Mouse (Mus musculus) midbrain, embryonic 14.5 days (tissue): Measurements from ENCODE around the gene S100pbp. TPM values are rescaled to one million over a fixed set of nuclear protein-coding genes. Genes with fewer than 3 reads are reported as not detected.

ENCODE experiments used
- ATAC-seq: fragments of 200-750 bp; cut with Nextera tagmentation; 2 replicates; pipeline ENCODE4 v1.8.0; 2017; ENCODE audit warnings: moderate number of reproducible peaks, moderate library complexity; ENCODE audit not compliant: low FRiP score, low TSS enrichment
- DNase-seq: peaks from one replicate; pipeline ENCODE4 v3.0.0-alpha.2; 2015
- H3K27ac ChIP-seq: fragments of 300-500 bp; sonication (generic); replicated peaks from 2 replicates; pipeline ENCODE4 v1.5.1; 2014; ENCODE audit warnings: mild to moderate bottlenecking, low read depth, low read length, moderate library complexity
- H3K27me3 ChIP-seq: fragments of 300-500 bp; sonication (generic); 2 replicates; pipeline ENCODE4 v1.6.1; 2014; ENCODE audit warnings: low read length, control low read depth, mixed read lengths; ENCODE audit not compliant: control insufficient read depth, insufficient read depth
- H3K36me3 ChIP-seq: fragments of 300-500 bp; sonication (generic); 2 replicates; pipeline ENCODE4 v1.6.1; 2014; ENCODE audit warnings: low read length, control low read depth; ENCODE audit not compliant: control insufficient read depth, insufficient read depth
- H3K4me1 ChIP-seq: fragments of 300-500 bp; sonication (generic); 2 replicates; pipeline ENCODE4 v1.6.1; 2014; ENCODE audit warnings: mild to moderate bottlenecking, antibody characterized with exemption, low read length, control low read depth; ENCODE audit not compliant: control insufficient read depth, insufficient read depth
- H3K4me2 ChIP-seq: fragments of 300-500 bp; sonication (generic); 2 replicates; pipeline ENCODE4 v1.6.1; 2014; ENCODE audit warnings: mild to moderate bottlenecking, low read length, moderate library complexity
- H3K4me3 ChIP-seq: fragments of 300-500 bp; sonication (generic); replicated peaks from 2 replicates; pipeline ENCODE4 v1.5.1; 2014; ENCODE audit warnings: low read depth, low read length
- H3K9ac ChIP-seq: fragments of 300-500 bp; sonication (generic); replicated peaks from 2 replicates; pipeline ENCODE4 v1.6.1; 2014; ENCODE audit warnings: mild to moderate bottlenecking, low read length, moderate library complexity
- H3K9me3 ChIP-seq: fragments of 300-500 bp; sonication (generic); 2 replicates; pipeline ENCODE4 v1.6.1; 2016; ENCODE audit warnings: low read length, control low read depth, mixed read lengths; ENCODE audit not compliant: control insufficient read depth
- WGBS: fragments of 180-500 bp; shearing (Covaris S2); extraction: QIAGEN DNeasy Blood & Tissue Kit; methylation state at CpG from one replicate; pipeline ENCODE4 v1.1.7; 2014; 5-methylcytosine and 5-hydroxymethylcytosine counted together
- polyA plus RNA-seq: library from polyadenylated mRNA; unstranded; fragments of >200 nt; fragmentation: Nextera tagmentation; extraction: Ambion mirVana; gene quantifications from 2 replicates; pipeline ENCODE4 v1.2.1, GENCODE M21; 2014

Gene S100pbp
- polyA plus RNA-seq, 1 experiment from 2014 or later, result 23.7 TPM

- WGBS, result 83% methylated on average over 10 of the region's 10 CpGs
- Histone ChIP-seq H3K9ac (no peak overlapping the region), H3K4me1 (peaks cover 23% of the 10 kb centered on the region), H3K9me3 (no peaks in the 10 kb centered on the region), H3K4me2 (no peak overlapping the region; the same call in 1 of the 2 replicates), H3K36me3 (no peaks in the 10 kb centered on the region), H3K4me3 (no peak overlapping the region), H3K27ac (no peak overlapping the region), H3K27me3 (peaks cover 38% of the 10 kb centered on the region)
- DNase-seq (no peak), ATAC-seq (no peak)
Measured at GRCm38 (mm10) chr4:129119708-129120107, 69.8 kb downstream of the S100pbp start.

- H3K27me3 ChIP-seq, result peaks cover 30% of the 10 kb centered on the region; the same call in 1 of the 2 replicates
Measured at GRCm38 (mm10) chr4:129117720-129118510, 71.6 kb downstream of the S100pbp start.

GRCm38 (mm10) chr4:129116703-129117102, 72.8 kb downstream of the S100pbp start:
- H3K4me1 ChIP-seq, result peaks cover 28% of the 10 kb centered on the region
- no peaks in the 10 kb centered on the region for H3K9me3 ChIP-seq
- H3K4me2 ChIP-seq, result no peak overlapping the region
- H3K4me3 ChIP-seq, result no peak overlapping the region
- H3K27me3 ChIP-seq, result peaks cover 24% of the 10 kb centered on the region; the same call in 1 of the 2 replicates
- H3K27ac ChIP-seq, result no peak overlapping the region
- DNase-seq (no peak), ATAC-seq (no peak)
- H3K36me3 ChIP-seq, result no peaks in the 10 kb centered on the region
- 96% methylated on average over 8 of the region's 8 CpGs for WGBS
- no peak overlapping the region for H3K9ac ChIP-seq

More at GRCm38 (mm10) chr4:129117720-129118510, 71.6 kb downstream of the S100pbp start:
- DNase-seq, result no peak
- Histone ChIP-seq H3K27ac (no peak overlapping the region), H3K4me1 (peaks cover 28% of the 10 kb centered on the region), H3K36me3 (no peaks in the 10 kb centered on the region), H3K4me2 (no peak overlapping the region), H3K4me3 (no peak overlapping the region), H3K9me3 (no peaks in the 10 kb centered on the region), H3K9ac (no peak overlapping the region)
- WGBS, result 86% methylated on average over 14 of the region's 14 CpGs
- ATAC-seq, result no peak

GRCm38 (mm10) chr4:129113083-129113988, 76.2 kb downstream of the S100pbp start:
- no peaks in the 10 kb centered on the region for H3K27me3 ChIP-seq
- no peaks in the 10 kb centered on the region for H3K9me3 ChIP-seq
- no peak overlapping the region for H3K4me2 ChIP-seq
- ATAC-seq (peak; percentile 87), DNase-seq (peak; percentile 91)
- H3K36me3 ChIP-seq, result no peaks in the 10 kb centered on the region
- H3K4me3 ChIP-seq, result no peak overlapping the region
- peak overlapping the region; percentile 26; the same call in 1 of the 2 replicates for H3K27ac ChIP-seq
- WGBS, result 25% methylated on average over 28 of the region's 28 CpGs
- peaks cover 12% of the 10 kb centered on the region; the same call in 1 of the 2 replicates for H3K4me1 ChIP-seq
- H3K9ac ChIP-seq, result no peak overlapping the region

- Histone ChIP-seq H3K27me3 (no peaks in the 10 kb centered on the region), H3K4me3 (no peak overlapping the region), H3K4me2 (no peak overlapping the region), H3K4me1 (peaks cover 12% of the 10 kb centered on the region; the same call in 1 of the 2 replicates), H3K27ac (peak overlapping the region; percentile 45; the same call in 1 of the 2 replicates), H3K36me3 (no peaks in the 10 kb centered on the region), H3K9ac (no peak overlapping the region), H3K9me3 (no peaks in the 10 kb centered on the region)
- no peak for ATAC-seq
- 64% methylated on average over 13 of the region's 13 CpGs for WGBS
- DNase-seq, result peak; percentile 48
Measured at GRCm38 (mm10) chr4:129112231-129112630, 77.3 kb downstream of the S100pbp start.

- Histone ChIP-seq H3K36me3 (no peaks in the 10 kb centered on the region), H3K4me2 (no peak overlapping the region), H3K9ac (no peak overlapping the region), H3K4me1 (peaks cover 12% of the 10 kb centered on the region; the same call in 1 of the 2 replicates), H3K27ac (no peak overlapping the region), H3K27me3 (peaks cover 4% of the 10 kb centered on the region), H3K4me3 (no peak overlapping the region), H3K9me3 (no peaks in the 10 kb centered on the region)
- WGBS, result 60% methylated on average over 11 of the region's 11 CpGs
- no peak for ATAC-seq
- no peak for DNase-seq
Measured at GRCm38 (mm10) chr4:129111350-129111749, 78.2 kb downstream of the S100pbp start.

- no peaks in the 10 kb centered on the region for H3K36me3 ChIP-seq
- H3K4me3 ChIP-seq, result no peak overlapping the region
- DNase-seq (no peak), ATAC-seq (no peak)
- H3K27me3 ChIP-seq, result peaks cover 10% of the 10 kb centered on the region
- WGBS, result 89% methylated on average over 6 of the region's 6 CpGs
- H3K4me1 ChIP-seq, result peaks cover 8% of the 10 kb centered on the region; the same call in 1 of the 2 replicates
- no peaks in the 10 kb centered on the region for H3K9me3 ChIP-seq
- H3K9ac ChIP-seq, result no peak overlapping the region
- H3K4me2 ChIP-seq, result no peak overlapping the region
- no peak overlapping the region for H3K27ac ChIP-seq
Measured at GRCm38 (mm10) chr4:129110804-129111203, 78.7 kb downstream of the S100pbp start.

- DNase-seq (no peak), ATAC-seq (no peak)
- no peak overlapping the region for H3K27ac ChIP-seq
- no peak overlapping the region for H3K4me3 ChIP-seq
- WGBS, result 86% methylated on average over 7 of the region's 7 CpGs
- H3K4me2 ChIP-seq, result no peak overlapping the region
- H3K9ac ChIP-seq, result no peak overlapping the region
- H3K4me1 ChIP-seq, result 0 out of 2 replicates have a peak, but pooled peaks cover 7% of the 10 kb centered on the region
- no peaks in the 10 kb centered on the region for H3K9me3 ChIP-seq
- H3K36me3 ChIP-seq, result no peaks in the 10 kb centered on the region
- H3K27me3 ChIP-seq, result peaks cover 28% of the 10 kb centered on the region
Measured at GRCm38 (mm10) chr4:129108624-129109023, 80.9 kb downstream of the S100pbp start.
